Mouse (Mus musculus) embryonic fibroblast, embryonic 13.5 days (primary cell): ENCODE measurements around the gene Ppp4r1.

Experiments used
- CTCF ChIP-seq: IDR thresholded peaks from 2 replicates; pipeline ENCODE4 v1.5.1; 2011; ENCODE audit warnings: mild to moderate bottlenecking, control low read depth, low read length, moderate library complexity, borderline replicate concordance; ENCODE audit not compliant: insufficient read depth
- POLR2A ChIP-seq: IDR thresholded peaks from 2 replicates; pipeline ENCODE4 v1.6.1; 2011; ENCODE audit warnings: low read depth, mild to moderate bottlenecking, control low read depth, low read length, moderate library complexity

- no peak for TF ChIP-seq CTCF
- no peak for TF ChIP-seq POLR2A
Measured at GRCm38 (mm10) chr17:65827119-65827840, 44.9 kb downstream of the Ppp4r1 start.
